Mouse (Mus musculus) hindbrain, postnatal 0 days (tissue): Measurements from ENCODE around the gene Kalrn. TPM values are rescaled to one million over a fixed set of nuclear protein-coding genes. Genes with fewer than 3 reads are reported as not detected.

Experiments used
- ATAC-seq: fragments of 200-750 bp; cut with Nextera tagmentation; 2 replicates; pipeline ENCODE4 v1.8.0; 2017; ENCODE audit warnings: mild to moderate bottlenecking, moderate TSS enrichment, moderate library complexity
- DNase-seq: peaks from one replicate; pipeline ENCODE4 v3.0.0-alpha.2; 2015; ENCODE audit warnings: low spot score
- H3K27ac ChIP-seq: fragments of 300-500 bp; sonication (generic); 2 replicates; pipeline ENCODE4 v1.5.1; 2014; ENCODE audit warnings: mild to moderate bottlenecking
- H3K27me3 ChIP-seq: fragments of 300-500 bp; sonication (generic); 2 replicates; pipeline ENCODE4 v1.6.1; 2014; ENCODE audit warnings: low read length, mixed read lengths; ENCODE audit not compliant: insufficient read depth
- H3K36me3 ChIP-seq: fragments of 300-500 bp; sonication (generic); 2 replicates; pipeline ENCODE4 v1.6.1; 2014; ENCODE audit warnings: low read length, mixed read lengths; ENCODE audit not compliant: insufficient read depth
- H3K4me1 ChIP-seq: fragments of 300-500 bp; sonication (generic); 2 replicates; pipeline ENCODE4 v1.6.1; 2014; ENCODE audit warnings: antibody characterized with exemption, low read length, mixed read lengths; ENCODE audit not compliant: insufficient read depth
- H3K4me2 ChIP-seq: fragments of 300-500 bp; sonication (generic); 2 replicates; pipeline ENCODE4 v1.6.1; 2014; ENCODE audit warnings: low read depth, mild to moderate bottlenecking, low read length, moderate library complexity, mixed read lengths
- H3K4me3 ChIP-seq: fragments of 300-500 bp; sonication (generic); 2 replicates; pipeline ENCODE4 v1.5.1; 2014; ENCODE audit warnings: low read length
- H3K9ac ChIP-seq: fragments of 300-500 bp; sonication (generic); replicated peaks from 2 replicates; pipeline ENCODE4 v1.6.1; 2014; ENCODE audit warnings: mild to moderate bottlenecking, low read length, moderate library complexity, mixed read lengths
- H3K9me3 ChIP-seq: fragments of 300-500 bp; sonication (generic); 2 replicates; pipeline ENCODE4 v1.6.1; 2016; ENCODE audit warnings: low read length, mixed read lengths
- CTCF ChIP-seq: IDR thresholded peaks from 2 replicates; pipeline ENCODE4 v1.5.1; 2016; ENCODE audit warnings: antibody characterized with exemption, control low read depth, low read depth
- WGBS: fragments of 180-500 bp; shearing (Covaris S2); extraction: QIAGEN DNeasy Blood & Tissue Kit; methylation state at CpG from one replicate; pipeline ENCODE4 v1.1.7; 2014; 5-methylcytosine and 5-hydroxymethylcytosine counted together
- polyA plus RNA-seq: library from polyadenylated mRNA; unstranded; fragments of >200 nt; fragmentation: Nextera tagmentation; extraction: Ambion mirVana; gene quantifications from 2 replicates; pipeline ENCODE4 v1.2.1, GENCODE M21; 2015
- total RNA-seq: library from RNA; depleted of rRNA; stranded (reverse); fragments of >200 nt; gene quantifications from 2 replicates; pipeline ENCODE4 v1.2.3, GENCODE M21; 2014

Gene Kalrn
- total and polyA plus RNA-seq, 2 experiments from 2014 or later = 17.0 to 107 TPM

- H3K4me3 ChIP-seq = no peak overlapping the region
- no peaks in the 10 kb centered on the region for H3K4me1 ChIP-seq
- no peak for ATAC-seq
- no peak overlapping the region for H3K9ac ChIP-seq
- 39% methylated on average over 4 of the region's 4 CpGs for WGBS
- H3K36me3 ChIP-seq = no peaks in the 10 kb centered on the region
- H3K9me3 ChIP-seq = no peaks in the 10 kb centered on the region
- no peak overlapping the region for H3K27ac ChIP-seq
- DNase-seq = peak; percentile 55
- TF ChIP-seq CTCF = no peak
- no peak overlapping the region for H3K4me2 ChIP-seq
- H3K27me3 ChIP-seq = no peaks in the 10 kb centered on the region
These were observed 510.0 kb downstream of the Kalrn start for GRCm38 (mm10) chr16:34063313-34063712.

DNA sequence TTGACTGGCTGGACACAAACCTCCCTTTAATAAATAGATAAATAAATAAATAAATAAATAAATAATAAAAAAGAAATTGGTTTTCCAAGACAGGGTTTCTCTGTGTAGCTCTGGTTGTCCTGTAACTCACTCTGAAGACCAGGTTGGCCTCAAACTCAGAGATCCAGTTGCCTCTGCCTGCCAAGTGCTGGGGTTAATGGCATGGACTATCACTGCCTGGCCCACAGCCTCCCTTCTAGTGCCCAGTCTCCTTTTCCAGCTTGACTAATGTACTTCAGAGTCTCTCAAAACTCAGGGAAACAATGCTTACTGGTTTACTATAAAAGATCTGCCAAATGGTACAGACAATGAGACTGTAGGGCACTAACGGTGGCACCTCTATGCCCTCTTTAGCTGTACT is 511.7 kb downstream of the Kalrn start:
- no peaks in the 10 kb centered on the region for H3K36me3 ChIP-seq
- no peak overlapping the region for H3K27ac ChIP-seq
- no peaks in the 10 kb centered on the region for H3K9me3 ChIP-seq
- DNase-seq (no peak), ATAC-seq (no peak)
- TF ChIP-seq CTCF = no peak
- WGBS = 86% methylated on average over 1 of the region's 1 CpGs
- no peak overlapping the region for H3K4me3 ChIP-seq
- H3K9ac ChIP-seq = no peak overlapping the region
- no peaks in the 10 kb centered on the region for H3K4me1 ChIP-seq
- H3K4me2 ChIP-seq = no peak overlapping the region
- H3K27me3 ChIP-seq = no peaks in the 10 kb centered on the region

DNA sequence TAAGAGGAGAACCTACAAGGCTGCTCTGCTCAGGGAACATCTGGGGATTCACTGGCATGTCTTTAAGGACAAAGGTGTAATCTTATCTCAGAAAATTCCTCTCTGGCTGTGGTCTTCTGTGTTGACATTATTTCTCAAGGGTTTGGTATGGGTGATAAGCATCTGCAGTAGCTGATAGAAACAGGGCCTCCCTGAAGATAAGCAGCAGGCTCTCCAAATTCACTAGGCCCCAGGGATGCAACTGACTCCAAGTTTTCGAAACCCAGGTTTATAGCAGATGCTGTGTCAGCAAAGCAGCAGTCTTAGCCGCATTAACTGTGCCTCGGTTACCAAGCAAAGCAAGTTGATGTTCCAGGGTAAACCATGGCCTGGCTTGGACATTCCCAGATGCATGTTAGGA is 514.7 kb downstream of the Kalrn start:
- no peaks in the 10 kb centered on the region for H3K4me1 ChIP-seq
- H3K9ac ChIP-seq = no peak overlapping the region
- 0 out of 2 replicates have a peak, but pooled peaks cover 5% of the 10 kb centered on the region for H3K36me3 ChIP-seq
- H3K4me2 ChIP-seq = no peak overlapping the region
- no peak for TF ChIP-seq CTCF
- DNase-seq = no peak
- H3K4me3 ChIP-seq = no peak overlapping the region
- no peaks in the 10 kb centered on the region for H3K27me3 ChIP-seq
- no peak overlapping the region for H3K27ac ChIP-seq
- H3K9me3 ChIP-seq = no peaks in the 10 kb centered on the region
- no peak for ATAC-seq
- WGBS = 65% methylated on average over 3 of the region's 3 CpGs

DNA sequence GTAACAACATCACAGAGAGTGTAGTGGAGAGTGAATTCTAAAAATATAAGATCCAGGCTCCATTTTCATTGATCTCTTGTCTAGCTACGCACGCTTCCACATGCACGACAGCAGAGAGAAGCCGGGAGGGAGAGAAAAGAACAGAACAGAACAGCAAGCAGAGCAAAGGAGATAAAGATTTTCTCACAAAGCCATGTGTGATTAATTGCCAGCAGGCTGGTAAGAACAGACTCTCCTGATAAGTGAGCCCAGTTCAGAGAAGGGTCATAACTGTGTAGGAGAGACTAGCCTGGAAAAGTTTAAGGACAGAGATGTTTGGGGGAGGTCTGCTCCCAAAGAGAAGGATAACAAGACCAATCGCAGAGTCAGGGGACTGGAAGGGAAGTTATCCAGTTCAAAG is 515.9 kb downstream of the Kalrn start:
- H3K4me2 ChIP-seq = no peak overlapping the region
- no peaks in the 10 kb centered on the region for H3K9me3 ChIP-seq
- H3K27ac ChIP-seq = no peak overlapping the region
- no peaks in the 10 kb centered on the region for H3K4me1 ChIP-seq
- H3K36me3 ChIP-seq = peaks cover 16% of the 10 kb centered on the region
- TF ChIP-seq CTCF = no peak
- no peak for ATAC-seq
- no peak overlapping the region for H3K4me3 ChIP-seq
- no peak for DNase-seq
- 80% methylated on average over 5 of the region's 5 CpGs for WGBS
- H3K9ac ChIP-seq = no peak overlapping the region
- no peaks in the 10 kb centered on the region for H3K27me3 ChIP-seq

DNA sequence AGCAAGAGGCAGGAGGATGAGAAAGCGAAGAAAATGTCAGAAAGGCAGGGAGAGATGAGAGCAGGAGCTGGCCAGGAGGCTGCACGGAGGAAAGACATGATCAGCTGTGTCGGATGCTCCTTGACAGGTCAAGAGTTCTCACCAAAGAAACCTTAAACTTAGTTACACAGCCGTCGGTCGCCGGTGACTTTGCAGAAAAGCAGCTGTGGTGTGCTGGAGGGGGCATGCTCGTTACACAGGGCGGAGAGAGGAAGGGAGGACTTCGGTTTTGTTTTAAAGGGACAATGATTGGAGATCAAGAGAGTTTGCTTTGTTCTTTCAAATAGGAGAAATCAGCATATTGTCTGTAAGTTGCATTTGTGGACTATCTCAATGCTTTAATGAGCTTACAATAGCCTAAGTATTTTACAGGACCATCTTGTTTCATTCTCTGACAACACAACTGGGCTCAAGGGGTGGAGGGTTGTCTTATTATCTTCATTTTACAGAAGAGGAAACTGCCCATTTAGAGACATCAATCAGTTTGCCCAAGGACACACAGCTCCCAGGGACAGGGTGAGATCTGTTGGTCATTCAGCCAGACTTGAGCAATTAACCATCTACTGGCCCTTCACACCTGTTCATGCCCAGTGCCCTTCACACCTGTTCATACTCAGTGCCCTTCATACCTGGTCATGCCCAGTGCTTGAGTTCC is 516.8 kb downstream of the Kalrn start:
- ATAC-seq = no peak
- no peak for TF ChIP-seq CTCF
- 79% methylated on average over 10 of the region's 10 CpGs for WGBS

DNA sequence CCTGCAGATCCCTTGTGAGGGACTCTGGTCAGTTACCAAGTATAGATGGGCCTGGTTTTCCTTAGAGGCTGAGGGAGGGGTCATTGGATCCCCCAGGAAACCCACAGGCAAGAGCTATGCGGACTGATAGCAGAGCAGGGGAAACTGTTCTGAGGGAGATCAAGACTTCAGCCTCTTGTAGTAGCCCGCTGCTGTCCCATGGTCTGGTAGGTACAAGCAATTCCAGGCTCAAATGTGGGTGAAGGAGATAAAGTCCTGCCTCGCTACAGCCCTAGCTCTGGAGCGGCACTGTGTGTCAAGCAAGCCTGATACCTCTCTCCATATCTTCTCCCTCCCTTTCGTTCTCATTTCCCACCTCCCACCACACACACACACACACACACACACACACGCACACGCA is 523.2 kb downstream of the Kalrn start:
- H3K36me3 ChIP-seq = peaks cover 16% of the 10 kb centered on the region

More for the DNA sequence above, 516.8 kb downstream of the Kalrn start:
- no peak overlapping the region for H3K27ac ChIP-seq
- no peak overlapping the region for H3K9ac ChIP-seq
- DNase-seq = no peak
- H3K4me2 ChIP-seq = no peak overlapping the region
- H3K27me3 ChIP-seq = no peaks in the 10 kb centered on the region
- no peaks in the 10 kb centered on the region for H3K4me1 ChIP-seq
- no peak overlapping the region for H3K4me3 ChIP-seq
- peaks cover 16% of the 10 kb centered on the region for H3K36me3 ChIP-seq
- no peaks in the 10 kb centered on the region for H3K9me3 ChIP-seq

GRCm38 (mm10) chr16:34049361-34049760 is 524.0 kb downstream of the Kalrn start:
- no peaks in the 10 kb centered on the region for H3K9me3 ChIP-seq
- H3K9ac ChIP-seq = no peak overlapping the region
- H3K27ac ChIP-seq = no peak overlapping the region
- no peak overlapping the region for H3K4me3 ChIP-seq
- 91% methylated on average over 12 of the region's 12 CpGs for WGBS
- H3K36me3 ChIP-seq = peaks cover 14% of the 10 kb centered on the region
- H3K4me1 ChIP-seq = no peaks in the 10 kb centered on the region
- ATAC-seq = no peak
- TF ChIP-seq CTCF = no peak
- H3K4me2 ChIP-seq = no peak overlapping the region
- no peak for DNase-seq
- H3K27me3 ChIP-seq = no peaks in the 10 kb centered on the region

More for the DNA sequence above, 523.2 kb downstream of the Kalrn start:
- WGBS = 81% methylated on average over 7 of the region's 7 CpGs
- no peak overlapping the region for H3K27ac ChIP-seq
- H3K4me3 ChIP-seq = no peak overlapping the region
- H3K27me3 ChIP-seq = no peaks in the 10 kb centered on the region
- TF ChIP-seq CTCF = no peak
- no peak overlapping the region for H3K4me2 ChIP-seq
- ATAC-seq (no peak), DNase-seq (no peak)
- no peaks in the 10 kb centered on the region for H3K4me1 ChIP-seq
- no peak overlapping the region for H3K9ac ChIP-seq
- no peaks in the 10 kb centered on the region for H3K9me3 ChIP-seq
